Mouse (Mus musculus) thymus, adult 18-20 months (tissue): ENCODE measurements at regions not wholly inside any gene's neighbourhood (a gene's known extent, or its start where the extent isn't known, plus 50 kb on each side); places are given as distances from the start of the nearest gene placed in this dataset.

Experiments
- DNase-seq, 2 experiments: peaks; one replicate each; pipeline ENCODE4 v3.0.0; 2022; ENCODE audit warnings: mixed read lengths in 2 of 2

- DNase-seq: no peak
Observed at GRCm38 (mm10) chr13:90371415-90372150, 282.2 kb upstream of the Xrcc4 start.

DNA sequence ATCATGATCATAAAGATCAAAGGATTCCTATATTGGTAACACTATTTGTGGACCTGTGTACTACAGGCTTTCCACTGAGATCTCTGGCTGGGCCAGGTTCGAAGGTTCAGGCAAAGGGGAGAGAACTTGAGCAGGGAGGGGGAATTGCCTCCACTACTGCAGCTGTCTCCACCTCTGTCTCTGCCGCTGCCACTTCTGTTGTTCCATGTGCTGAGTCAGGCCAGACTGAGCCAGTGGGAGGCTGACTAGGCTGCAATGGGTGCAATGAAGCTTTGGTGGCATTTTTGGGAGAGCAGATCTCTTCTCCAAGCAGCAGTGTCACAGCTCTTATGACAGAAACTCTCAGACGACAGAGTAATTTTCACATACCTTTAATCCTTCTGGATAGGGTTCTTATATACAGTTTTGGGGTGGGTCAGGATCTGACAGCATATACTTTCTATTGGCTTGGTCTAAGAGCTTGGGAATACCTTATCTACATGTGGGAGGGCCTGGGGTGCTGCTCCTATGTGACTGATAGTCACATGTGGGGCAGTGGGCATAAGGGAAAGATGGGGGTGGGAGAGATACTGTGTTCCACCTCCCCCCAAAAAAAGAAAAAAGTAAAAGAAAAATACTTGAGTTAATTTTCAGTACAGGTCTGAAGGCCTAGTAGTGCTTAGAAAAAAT lies 281.5 kb upstream of the Xrcc4 start:
- no peak for DNase-seq

DNA sequence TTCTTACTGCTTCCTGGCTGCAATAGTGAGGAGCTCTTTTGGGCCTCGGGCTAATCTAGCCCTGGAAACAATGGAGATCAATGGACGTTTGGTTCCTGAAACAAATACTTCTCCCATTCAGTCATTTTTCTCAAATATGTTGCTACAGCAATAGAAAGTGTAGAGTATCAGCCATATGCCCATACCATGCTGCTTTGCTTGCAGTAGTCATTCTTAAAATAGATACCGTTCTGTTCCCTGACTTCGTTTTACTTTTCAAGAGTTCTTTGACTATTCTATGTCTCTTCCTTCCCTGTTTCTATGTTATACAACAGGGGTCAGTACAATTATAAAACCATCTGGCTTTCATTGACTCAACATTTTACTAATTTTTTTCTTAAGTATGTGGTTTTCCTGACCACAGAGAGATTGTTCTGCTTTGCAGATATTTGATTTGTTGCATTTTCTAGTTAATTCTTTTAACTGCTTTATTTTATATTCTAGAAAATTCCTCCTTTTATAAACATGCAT lies 275.2 kb upstream of the Xrcc4 start:
- DNase-seq: no peak

DNA sequence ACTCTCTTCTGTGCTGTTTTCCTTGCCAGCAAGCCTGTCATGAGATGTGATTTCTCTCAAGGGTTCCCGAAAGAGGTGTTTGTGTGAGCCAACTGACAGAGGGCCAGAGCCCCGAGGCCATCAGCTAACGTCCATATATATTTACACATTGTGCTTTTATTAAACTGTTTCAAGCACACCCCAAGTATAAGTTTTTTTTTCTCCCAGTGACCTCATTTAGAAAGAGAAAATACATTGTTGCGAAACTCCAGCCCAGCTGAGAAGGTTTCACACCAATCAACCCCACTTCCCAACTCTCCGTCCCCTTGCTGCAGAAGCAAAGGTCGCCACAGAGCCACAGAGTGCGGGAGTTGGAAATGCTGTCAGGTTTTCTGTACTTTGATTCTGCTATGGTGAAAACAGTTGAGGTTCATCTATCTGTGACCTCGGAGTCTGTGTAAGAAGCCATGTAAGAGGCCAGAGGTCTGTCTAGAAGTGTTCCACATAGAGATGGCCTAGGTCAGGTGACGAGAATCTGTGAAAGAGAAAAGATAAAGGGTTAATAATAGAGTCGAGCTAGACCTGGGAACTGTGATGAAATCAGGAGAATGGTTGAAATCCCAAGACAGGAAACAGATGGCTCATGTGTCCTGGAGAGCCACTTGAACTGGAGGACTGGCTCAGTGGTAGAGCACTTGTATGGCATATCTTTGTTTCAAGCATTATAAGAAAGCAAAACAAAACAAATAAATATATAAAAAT lies 270.6 kb upstream of the Xrcc4 start:
- DNase-seq: no peak

DNA sequence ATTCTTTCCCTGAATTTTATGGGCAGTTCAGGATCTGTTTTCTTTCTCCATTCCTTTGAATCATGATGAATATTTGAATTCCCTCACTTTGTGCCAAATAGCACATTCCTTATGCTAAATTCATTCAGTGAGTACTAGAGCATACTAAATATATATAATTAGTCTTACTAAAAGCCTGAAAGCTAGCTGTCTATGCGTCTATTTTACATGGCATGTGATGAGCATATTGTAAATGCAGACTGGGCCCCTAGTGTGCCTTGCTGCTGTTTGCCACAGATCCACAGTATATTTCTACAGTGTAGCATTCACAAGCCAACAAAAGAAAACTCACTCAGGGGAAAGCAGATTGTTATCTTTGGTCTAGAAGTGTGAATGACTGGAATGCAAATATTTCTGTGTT lies 268.7 kb upstream of the Xrcc4 start:
- DNase-seq: no peak

DNA sequence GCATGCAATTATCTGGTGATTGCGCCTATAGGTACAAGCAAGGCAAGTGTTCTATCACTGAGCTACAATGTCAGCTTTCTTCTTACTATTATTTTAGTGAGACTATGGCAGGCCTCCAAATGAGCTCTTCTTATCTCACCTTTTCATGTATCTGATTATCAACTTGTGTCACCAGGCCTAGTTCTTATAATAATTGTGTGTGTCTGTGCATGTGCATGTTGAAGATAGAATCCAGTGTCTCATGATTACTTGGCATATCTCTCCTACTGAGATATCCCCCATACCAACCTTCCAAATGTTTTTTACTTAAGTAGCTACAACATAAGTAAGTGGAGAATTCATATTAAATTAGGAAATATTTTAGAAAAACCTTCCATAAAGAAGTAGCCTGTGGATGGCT lies 266.2 kb upstream of the Xrcc4 start:
- DNase-seq: no peak

GRCm38 (mm10) chr13:90342823-90343222 lies 253.4 kb upstream of the Xrcc4 start:
- DNase-seq: no peak

DNA sequence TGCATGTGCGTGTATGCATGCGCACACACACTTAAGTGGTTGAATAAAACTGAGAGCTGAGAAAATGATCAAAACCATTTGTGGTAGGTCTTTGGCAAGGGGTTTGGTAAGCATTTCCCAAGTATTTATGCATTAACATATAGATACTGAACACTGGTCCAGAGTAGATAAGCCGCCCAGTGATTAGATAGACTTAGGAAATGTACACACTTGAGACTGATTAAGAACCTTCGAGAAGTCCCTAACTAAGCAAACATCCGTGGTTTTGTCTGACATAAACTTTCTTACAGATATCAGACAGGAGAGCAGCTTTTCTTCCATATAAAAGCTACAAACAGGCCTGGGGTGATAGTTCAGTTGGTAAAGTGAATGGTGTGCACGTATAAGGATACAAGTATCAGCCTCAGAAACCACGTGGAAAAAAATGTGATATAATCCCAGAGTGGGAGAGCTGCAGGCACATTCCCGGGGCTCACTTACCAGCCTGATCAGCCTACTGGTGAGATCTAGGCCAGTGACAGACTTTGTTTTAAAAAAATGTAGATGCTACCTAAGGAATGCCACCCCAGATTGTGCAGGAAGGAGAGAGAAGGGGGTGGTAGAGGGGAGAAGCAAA lies 252.3 kb upstream of the Xrcc4 start:
- DNase-seq: no peak

DNA sequence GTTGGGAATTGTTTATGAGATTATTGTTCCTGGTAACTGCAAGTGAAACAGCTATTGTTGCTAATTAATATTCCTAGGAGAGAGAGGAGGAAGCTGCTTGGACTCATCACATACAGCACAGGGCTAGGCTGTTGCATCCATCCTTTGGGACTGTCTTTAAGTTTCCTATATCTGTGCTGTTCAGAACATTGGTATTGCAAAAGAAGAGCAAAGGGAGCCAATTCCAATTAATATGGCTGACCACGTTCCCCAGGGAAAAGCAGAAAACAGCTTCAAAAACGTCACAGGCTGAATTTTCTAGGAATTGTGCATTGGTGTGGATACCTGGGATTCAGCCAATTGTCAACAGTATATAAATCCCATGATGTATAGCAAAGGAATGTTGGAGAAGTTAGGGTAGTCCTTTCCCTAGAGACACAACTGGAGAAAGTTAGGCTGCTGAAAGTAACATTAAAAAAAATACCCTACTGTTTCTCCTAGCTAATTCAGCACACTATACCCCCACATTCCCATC lies 251.3 kb upstream of the Xrcc4 start:
- DNase-seq: no peak

- no peak for DNase-seq
Observed at GRCm38 (mm10) chr13:90337591-90337990, 248.2 kb upstream of the Xrcc4 start.

DNA sequence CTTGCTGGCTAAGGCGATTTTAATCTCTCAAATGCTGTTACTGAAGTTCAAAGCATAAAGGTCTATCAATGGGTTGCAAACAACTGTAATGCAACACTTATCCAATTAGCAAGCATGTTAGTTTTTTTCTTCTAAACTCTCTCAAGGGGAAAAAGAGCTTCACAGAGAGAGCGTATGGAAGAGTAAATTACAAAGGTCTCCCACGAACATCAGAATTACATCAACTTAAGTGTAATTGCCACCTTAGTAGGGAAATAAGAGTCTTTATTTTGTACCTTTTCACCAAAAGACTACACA lies 246.3 kb upstream of the Xrcc4 start:
- DNase-seq: no peak

GRCm38 (mm10) chr13:90334934-90335740 lies 245.7 kb upstream of the Xrcc4 start:
- DNase-seq: no peak

GRCm38 (mm10) chr13:90334286-90334685 lies 244.9 kb upstream of the Xrcc4 start:
- DNase-seq: no peak

GRCm38 (mm10) chr13:90325226-90325625 lies 235.8 kb upstream of the Xrcc4 start:
- no peak for DNase-seq

DNA sequence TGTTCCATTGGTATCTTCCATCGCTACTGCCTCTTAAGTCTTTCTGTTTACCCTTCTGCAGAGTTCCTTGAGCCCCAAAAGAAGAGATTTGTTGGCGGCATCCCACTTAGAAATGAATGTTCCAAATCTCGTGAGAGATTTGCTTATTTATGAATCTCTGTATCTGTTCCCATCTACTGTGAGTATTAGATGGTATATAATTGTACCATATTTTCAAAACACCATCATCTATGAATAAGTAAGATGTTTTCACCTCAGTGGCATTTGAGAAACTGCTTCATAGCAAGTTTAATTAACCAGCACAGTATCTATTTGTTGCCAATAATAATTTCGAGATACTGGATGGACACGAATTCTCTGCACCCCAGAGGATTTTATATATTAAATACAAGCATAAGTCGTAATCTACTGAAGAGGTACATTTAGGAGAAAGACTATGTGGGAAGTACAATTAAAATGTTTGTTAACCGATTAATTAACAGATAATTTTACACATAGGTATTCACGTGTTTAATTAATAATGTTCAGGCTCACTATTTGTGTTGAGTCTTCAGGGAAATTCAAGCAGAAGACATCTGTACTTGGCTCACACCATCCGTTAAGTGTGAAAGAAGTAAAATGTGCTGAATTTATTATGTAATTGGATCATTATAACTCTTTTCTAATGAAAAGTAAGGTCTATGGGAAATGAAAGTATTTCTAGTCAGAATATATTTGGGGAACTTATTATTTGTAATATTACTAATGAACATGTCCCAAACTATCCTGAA lies 224.0 kb upstream of the Xrcc4 start:
- DNase-seq: no peak

- no peak for DNase-seq
Observed at GRCm38 (mm10) chr13:90310482-90310881, 221.1 kb upstream of the Xrcc4 start.

GRCm38 (mm10) chr13:90300481-90300880 lies 211.1 kb upstream of the Xrcc4 start:
- no peak for DNase-seq

GRCm38 (mm10) chr13:90294648-90295007 lies 205.2 kb upstream of the Xrcc4 start:
- DNase-seq: no peak

DNA sequence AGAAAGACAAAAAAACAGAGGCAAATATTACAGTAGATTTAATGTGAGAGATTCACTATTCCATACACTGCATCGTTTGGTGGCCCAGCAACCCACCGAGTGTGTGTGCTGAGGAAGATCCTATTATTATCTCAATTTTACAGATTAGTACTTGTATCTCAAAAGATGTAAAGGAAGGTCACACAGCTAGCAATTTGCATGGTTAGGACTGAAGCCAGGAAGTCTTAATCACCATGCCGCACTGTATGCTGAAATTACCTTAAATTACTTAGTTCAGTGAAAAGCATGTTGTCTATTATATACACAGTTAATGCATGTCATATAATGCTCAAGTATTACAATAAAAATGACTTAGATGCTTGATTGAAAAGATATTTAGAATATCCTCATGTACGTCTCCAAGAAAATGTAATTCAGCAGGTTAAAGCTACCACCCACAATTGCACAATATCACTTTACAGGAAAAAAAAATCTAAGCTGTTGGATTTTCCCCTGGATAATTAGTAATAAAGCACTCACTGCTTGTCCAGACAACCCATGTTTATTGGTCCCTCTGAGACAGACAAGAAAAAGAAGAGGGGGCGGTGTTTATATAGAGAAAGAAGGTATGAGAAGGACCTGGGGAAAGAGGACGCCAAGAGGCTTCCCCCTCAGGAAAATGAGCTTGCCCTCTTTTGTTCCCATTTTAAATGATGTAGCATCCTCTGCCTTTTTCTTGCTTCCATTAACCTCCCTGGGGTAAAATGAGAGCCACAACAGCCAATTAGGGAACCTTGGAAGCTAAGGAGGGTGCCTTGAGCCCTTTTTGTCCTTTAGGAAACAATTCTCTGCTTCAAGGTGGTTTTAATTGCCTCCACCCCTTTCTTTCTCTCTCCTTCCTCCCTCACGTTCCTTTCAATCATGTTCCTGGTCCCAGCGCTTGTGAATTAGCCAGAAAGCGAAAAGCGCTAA lies 204.6 kb upstream of the Xrcc4 start:
- DNase-seq: no peak

DNA sequence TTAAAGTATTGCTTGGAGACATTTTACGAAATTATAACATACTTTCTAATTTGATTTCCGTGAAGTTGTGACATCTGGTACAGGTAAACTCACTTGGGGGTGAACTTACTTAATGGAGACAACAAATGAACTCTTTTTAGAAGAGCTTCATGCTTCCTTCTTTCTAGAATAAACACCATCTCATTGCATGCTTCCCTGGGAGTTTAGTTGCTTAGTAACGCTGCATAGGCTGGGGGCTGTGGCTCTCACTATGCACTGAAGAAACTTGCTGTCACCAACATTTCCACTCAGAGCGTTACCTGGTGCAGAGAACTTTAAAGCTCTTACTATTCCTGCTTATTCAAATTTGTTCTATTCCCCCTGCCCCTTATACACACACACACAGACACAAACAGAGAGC lies 203.5 kb upstream of the Xrcc4 start:
- no peak for DNase-seq
